ENCODE assay signal across 8 mouse cellular contexts in the genomic region with DNA sequence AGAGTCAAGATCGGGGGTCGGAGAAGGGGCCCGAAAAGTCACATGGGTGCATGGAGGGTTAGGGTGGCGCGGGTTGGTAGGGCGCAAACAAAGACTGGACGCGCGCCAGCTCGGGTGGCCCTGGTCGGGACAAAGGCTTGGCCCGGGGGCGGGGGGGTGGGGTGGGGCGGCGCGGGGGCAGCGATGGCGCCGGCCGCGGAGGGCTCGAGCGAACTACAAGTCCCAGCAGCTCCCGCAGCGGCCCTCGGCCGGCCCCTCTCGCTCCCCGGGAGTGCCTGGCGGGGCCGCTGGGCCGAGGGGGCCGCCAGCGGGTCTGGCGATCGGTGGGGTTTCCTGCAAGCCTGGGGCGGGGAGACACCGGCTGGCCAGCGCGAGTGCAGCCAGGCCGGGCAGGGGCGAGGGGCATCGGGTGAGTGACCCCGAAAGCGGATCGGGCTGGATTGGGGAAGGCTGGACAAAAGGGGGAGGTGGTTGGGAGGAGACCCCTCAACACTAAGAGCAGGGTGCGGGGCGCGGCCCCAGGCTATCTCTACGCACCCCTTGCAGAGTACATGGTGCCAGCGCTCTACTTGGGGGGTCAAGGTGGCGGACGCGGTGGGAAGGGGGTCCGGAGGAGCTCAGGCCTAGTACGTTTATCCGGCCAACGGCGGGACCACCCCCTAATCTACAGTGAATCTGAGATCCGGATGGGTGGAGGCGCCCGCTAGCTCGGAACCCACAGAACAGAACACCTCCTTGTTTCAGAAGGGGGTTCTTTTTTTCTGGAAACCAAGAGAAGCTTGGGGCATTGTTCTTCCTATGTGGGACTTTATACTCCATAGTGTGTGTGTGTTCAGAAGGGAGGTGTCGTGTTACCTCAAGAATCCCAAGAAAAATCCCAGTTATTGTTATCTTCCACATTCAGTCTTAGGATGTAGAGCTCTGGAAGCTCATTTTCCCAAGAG. TPM values are rescaled to one million over a fixed set of nuclear protein-coding genes. Genes with fewer than 3 reads are reported as not detected.
DNase-seq lines count a peak whose midpoint lies in the region; ATAC-seq and TF ChIP-seq lines count a peak whose summit lies in the region.

Gene Zfp358 (plus strand): TSS at position 238 of the 944 bp plus-strand sequence.

- H3K9ac ChIP-seq in limb, embryonic 14.5 days (ENCODE audit: low read depth, low read length, severe bottlenecking): peak within 1 kb of the TSS; percentile 99
- peak within 1 kb of the TSS; percentile 98 for H3K9ac ChIP-seq in midbrain, embryonic 15.5 days

- H3K4me1 ChIP-seq in erythroblast, embryonic 14.5 days (ENCODE audit: control insufficient read depth): peaks cover 30% of the 10 kb centered on the region
- no peaks in the 10 kb centered on the region for H3K4me1 ChIP-seq in limb, embryonic 14.5 days (ENCODE audit: control insufficient read depth, insufficient read depth, low read length)
- H3K4me1 ChIP-seq in midbrain, embryonic 15.5 days: peaks cover 31% of the 10 kb centered on the region

- peak within 1 kb of the TSS; percentile 72 for H3K4me3 ChIP-seq in erythroblast, embryonic 14.5 days (replicated peaks)
- peak within 1 kb of the TSS; percentile 94 for H3K4me3 ChIP-seq in limb, embryonic 14.5 days (replicated peaks; ENCODE audit: low read length)
- H3K4me3 ChIP-seq in midbrain, embryonic 15.5 days: peak within 1 kb of the TSS; percentile 64

- TF ChIP-seq POLR2A in limb, embryonic 14.5 days (IDR thresholded peaks at IDR 0.05; ENCODE audit: borderline replicate concordance, extremely low read depth, insufficient read depth, insufficient read length): peak; percentile 81; the same call in 1 of the 2 replicates

- H3K27ac ChIP-seq in limb, embryonic 14.5 days (replicated peaks; ENCODE audit: low read depth, low read length): peak within 1 kb of the TSS; percentile 91
- peak within 1 kb of the TSS; percentile 87 for H3K27ac ChIP-seq in midbrain, embryonic 15.5 days

- peaks cover 10% of the 10 kb centered on the region for H3K9me3 ChIP-seq in erythroblast, embryonic 14.5 days (ENCODE audit: control insufficient read depth, low read length)
- peaks cover 7% of the 10 kb centered on the region; the same call in 1 of the 2 replicates for H3K9me3 ChIP-seq in limb, embryonic 14.5 days (ENCODE audit: control insufficient read depth, low read length)
- no peaks in the 10 kb centered on the region for H3K9me3 ChIP-seq in midbrain, embryonic 15.5 days

- H3K4me2 ChIP-seq in limb, embryonic 14.5 days (replicated peaks; ENCODE audit: low read depth, low read length, severe bottlenecking): peak within 1 kb of the TSS; percentile 65
- peak within 1 kb of the TSS; percentile 62 for H3K4me2 ChIP-seq in midbrain, embryonic 15.5 days

- DNase-seq in embryo, embryonic 9.5 days (ENCODE audit: extremely low spot score): peak; percentile 92
- peak; percentile 73 to 84 for DNase-seq in heart, adult 18-20 months
- DNase-seq in kidney, adult 18-20 months: peak; percentile 71
- DNase-seq in limb, embryonic 14.5 days (ENCODE audit: low spot score): peak; percentile 87
- peak; percentile 46 to 64 for DNase-seq in spleen, adult 18-20 months

- 1% methylated on average over 34 of the region's 64 CpGs for WGBS in limb, embryonic 14.5 days
- whole genome bisulfite sequencing in midbrain, embryonic 15.5 days: under 1% methylated on average over 63 of the region's 64 CpGs

- no peak for ATAC-seq in erythroblast, adult 5-6 weeks (replicated peaks; ENCODE audit: low FRiP score, poor library complexity, severe bottlenecking)
- peak; percentile 94 for ATAC-seq in limb, embryonic 14.5 days (ENCODE audit: low FRiP score, low read depth)
- peak; percentile 91 for ATAC-seq in midbrain, embryonic 15.5 days (replicated peaks)

- H3K36me3 ChIP-seq in erythroblast, embryonic 14.5 days (ENCODE audit: control insufficient read depth): peaks cover 10% of the 10 kb centered on the region
- H3K36me3 ChIP-seq in limb, embryonic 14.5 days (ENCODE audit: control insufficient read depth, insufficient read depth, low read length): peaks cover 34% of the 10 kb centered on the region
- peaks cover 22% of the 10 kb centered on the region for H3K36me3 ChIP-seq in midbrain, embryonic 15.5 days (replicated peaks)

- H3K27me3 ChIP-seq in erythroblast, embryonic 14.5 days (ENCODE audit: control insufficient read depth): peaks cover 29% of the 10 kb centered on the region
- H3K27me3 ChIP-seq in limb, embryonic 14.5 days (ENCODE audit: control insufficient read depth, insufficient read depth, low read length): no peaks in the 10 kb centered on the region
- H3K27me3 ChIP-seq in midbrain, embryonic 15.5 days (replicated peaks): no peaks in the 10 kb centered on the region

RNA-seq across cellular contexts. Expression of gene Zfp358, which starts in this region (rescaled TPM):
- 0.07 and 0.20 TPM in 2 replicates for polyA plus RNA-seq in erythroblast, embryonic 14.5 days (2012)
- total RNA-seq in erythroblast, adult 5-6 weeks (2015; ENCODE audit: low replicate concordance): 2.1 and 3.8 TPM in 2 replicates
- 0.17 and 1.1 TPM in 2 replicates for total RNA-seq in erythroblast, adult 5-6 weeks (2017; ENCODE audit: low replicate concordance)
- total RNA-seq in heart, adult 18-20 months (2021): 10 to 100 TPM; 29.4 to 30.5 TPM
- polyA plus RNA-seq in limb, embryonic 14.5 days (2012; rRNA removed): 76.7 and 125 TPM in 2 replicates
- 27.5 and 27.9 TPM in 2 replicates for polyA plus RNA-seq in limb, embryonic 14.5 days (2014; fragmentation: Nextera tagmentation; extraction: Ambion mirVana)
- polyA plus RNA-seq in midbrain, embryonic 15.5 days (2015; fragmentation: Nextera tagmentation; extraction: Ambion mirVana): 83.9 and 89.2 TPM in 2 replicates

Comparison
In these comparisons a context has a peak if more than half of its experiments do, and no peak if none do; other contexts are left out.
1. RNA of gene Zfp358 (total RNA-seq): 29.4 to 30.5 TPM in heart, adult 18-20 months; 0.17 to 3.8 TPM in erythroblast, adult 5-6 weeks; every median in the first group is over 4 times any median in the second.
2. RNA of gene Zfp358 (polyA plus RNA-seq): 83.9 to 89.2 TPM in midbrain, embryonic 15.5 days and 27.5 to 125 TPM in limb, embryonic 14.5 days; 0.07 to 0.20 TPM in erythroblast, embryonic 14.5 days; every median in the first group is over 10 times any median in the second.
3. Peak in every context shown above with its lines, with median percentiles within 50 percentile points of each other: H3K4me3 ChIP-seq and DNase-seq.